Mouse (Mus musculus) limb, embryonic 14.5 days (tissue): Measurements from ENCODE around the gene Exd2. TPM values are rescaled to one million over a fixed set of nuclear protein-coding genes. Genes with fewer than 3 reads are reported as not detected.

Experiments
- ATAC-seq: fragments of 200-750 bp; cut with Nextera tagmentation; 2 replicates; pipeline ENCODE4 v1.8.0; 2017; ENCODE audit warnings: low read depth, moderate number of reproducible peaks, moderate TSS enrichment; ENCODE audit not compliant: low FRiP score
- DNase-seq: peaks from one replicate; pipeline ENCODE4 v3.0.0-alpha.2; 2015; ENCODE audit warnings: low spot score
- H3K27ac ChIP-seq: fragments of 300-500 bp; sonication (generic); replicated peaks from 2 replicates; pipeline ENCODE4 v1.5.1; 2014; ENCODE audit warnings: low read depth, mild to moderate bottlenecking, low read length, moderate library complexity, mixed read lengths
- H3K27me3 ChIP-seq: fragments of 300-500 bp; sonication (generic); 2 replicates; pipeline ENCODE4 v1.6.1; 2014; ENCODE audit warnings: low read length, mixed read lengths; ENCODE audit not compliant: control insufficient read depth, insufficient read depth
- H3K36me3 ChIP-seq: fragments of 300-500 bp; sonication (generic); 2 replicates; pipeline ENCODE4 v1.6.1; 2014; ENCODE audit warnings: mild to moderate bottlenecking, low read length, moderate library complexity, mixed read lengths; ENCODE audit not compliant: control insufficient read depth, insufficient read depth
- H3K4me1 ChIP-seq: fragments of 300-500 bp; sonication (generic); 2 replicates; pipeline ENCODE4 v1.6.1; 2014; ENCODE audit warnings: antibody characterized with exemption, low read length, mixed read lengths; ENCODE audit not compliant: control insufficient read depth, insufficient read depth
- H3K4me2 ChIP-seq: fragments of 300-500 bp; sonication (generic); replicated peaks from 2 replicates; pipeline ENCODE4 v1.6.1; 2014; ENCODE audit warnings: low read depth, mild to moderate bottlenecking, low read length, moderate library complexity; ENCODE audit not compliant: severe bottlenecking
- H3K4me3 ChIP-seq: fragments of 300-500 bp; sonication (generic); replicated peaks from 2 replicates; pipeline ENCODE4 v1.5.1; 2014; ENCODE audit warnings: low read length
- H3K9ac ChIP-seq: fragments of 300-500 bp; sonication (generic); 2 replicates; pipeline ENCODE4 v1.6.1; 2014; ENCODE audit warnings: mild to moderate bottlenecking, low read depth, low read length, moderate library complexity; ENCODE audit not compliant: severe bottlenecking
- H3K9me3 ChIP-seq: fragments of 300-500 bp; sonication (generic); 2 replicates; pipeline ENCODE4 v1.6.1; 2016; ENCODE audit warnings: low read length; ENCODE audit not compliant: control insufficient read depth
- POLR2A ChIP-seq: fragments of 200-500 bp; IDR thresholded peaks from 2 replicates; pipeline ENCODE4 v1.8.0; 2012; ENCODE audit warnings: inconsistent platforms, mild to moderate bottlenecking, moderate library complexity, borderline replicate concordance; ENCODE audit not compliant: insufficient read depth, insufficient read length; ENCODE audit errors: extremely low read depth
- WGBS: fragments of 180-500 bp; shearing (Covaris S2); extraction: QIAGEN DNeasy Blood & Tissue Kit; methylation state at CpG from one replicate; pipeline ENCODE4 v1.1.7; 2014; 5-methylcytosine and 5-hydroxymethylcytosine counted together
- polyA plus RNA-seq, 2 experiments: library from polyadenylated mRNA; depleted of rRNA in 1 of 2; stranded (reverse) in 1 of 2; unstranded in 1 of 2; fragments of >200 nt; fragmentation: Nextera tagmentation in 1 of 2; extraction: Ambion mirVana in 1 of 2; gene quantifications; 2 replicates each; pipeline versions ENCODE4 v1.2.1 to v1.2.3; 2012 to 2014

The Exd2 gene
- polyA plus RNA-seq, 2 experiments: 22.8 to 30.5 TPM

DNA sequence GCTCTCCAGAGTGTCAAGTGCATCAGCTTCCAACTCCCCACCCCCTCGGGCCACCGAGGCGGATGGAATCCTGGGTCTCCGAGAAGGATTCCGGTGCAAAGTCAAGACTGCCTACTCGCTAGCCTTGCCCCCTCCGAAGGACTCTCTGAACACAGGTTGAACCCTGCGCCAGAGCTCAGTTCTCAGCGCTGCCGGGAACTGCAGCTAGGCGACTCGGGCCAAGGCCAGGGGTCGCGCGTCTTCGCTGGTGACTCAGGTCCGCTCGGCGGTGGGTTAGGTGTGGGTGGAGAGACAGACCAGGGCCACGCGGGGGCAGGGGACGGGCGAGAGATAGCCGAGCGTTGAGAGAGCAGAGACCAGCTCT lies 55.5 kb downstream of the Exd2 start:
- ATAC-seq (peak; percentile 32), DNase-seq (no peak)
- no peaks in the 10 kb centered on the region for H3K36me3 ChIP-seq
- under 1% methylated on average over 25 of the region's 25 CpGs for WGBS
- no peak for TF ChIP-seq POLR2A
- peak overlapping the region; percentile 67 for H3K4me3 ChIP-seq
- H3K9ac ChIP-seq: peak overlapping the region; percentile 69
- no peak overlapping the region for H3K27ac ChIP-seq
- H3K27me3 ChIP-seq: peaks cover 33% of the 10 kb centered on the region
- no peaks in the 10 kb centered on the region for H3K9me3 ChIP-seq
- H3K4me1 ChIP-seq: 0 out of 2 replicates have a peak, but pooled peaks cover 3% of the 10 kb centered on the region
- H3K4me2 ChIP-seq: peak overlapping the region; percentile 94

DNA sequence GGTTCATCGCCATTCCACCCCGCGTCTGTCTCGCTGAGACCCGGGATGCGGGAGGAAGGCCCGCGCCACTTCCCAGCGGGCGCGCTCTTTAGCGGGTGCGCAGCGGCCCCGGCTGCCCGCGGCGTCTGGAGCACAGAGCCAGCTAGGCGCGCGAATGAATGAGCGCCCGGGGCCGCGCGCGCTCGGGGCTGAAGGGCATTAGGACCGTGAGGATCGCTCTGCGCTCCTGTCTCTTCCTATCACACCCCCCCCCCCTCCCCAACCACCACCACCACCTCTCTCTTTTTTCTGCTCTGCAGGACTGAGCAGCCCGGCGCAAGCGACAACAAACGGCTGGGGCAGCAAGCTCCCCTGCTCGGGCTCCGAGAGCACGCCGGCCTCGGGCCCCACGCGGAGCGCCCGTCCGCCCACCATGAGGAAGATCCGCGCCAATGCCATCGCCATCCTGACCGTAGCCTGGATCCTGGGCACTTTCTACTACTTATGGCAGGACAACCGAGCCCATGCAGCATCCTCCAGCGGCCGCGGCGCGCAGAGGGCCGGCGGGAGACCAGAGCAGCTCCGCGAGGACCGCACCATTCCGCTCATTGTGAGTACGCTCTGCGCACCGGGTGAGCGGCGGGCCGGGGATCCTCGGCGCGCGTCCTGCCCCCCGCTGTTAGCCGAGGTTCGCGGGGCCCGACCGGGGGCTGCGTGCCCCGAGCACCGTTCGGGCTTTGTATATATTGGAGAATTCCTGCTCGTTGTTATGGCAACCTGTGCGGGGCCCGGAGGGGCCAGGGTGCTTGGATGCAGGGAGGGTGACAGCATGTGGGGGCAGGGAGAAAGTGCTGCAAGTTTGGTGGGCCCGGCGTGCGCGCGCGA lies 56.1 kb downstream of the Exd2 start:
- H3K9me3 ChIP-seq: no peaks in the 10 kb centered on the region
- TF ChIP-seq POLR2A: no peak
- ATAC-seq (peak; percentile 69), DNase-seq (peak; percentile 65)
- H3K4me1 ChIP-seq: 0 out of 2 replicates have a peak, but pooled peaks cover 3% of the 10 kb centered on the region
- peak overlapping the region; percentile 67 for H3K4me3 ChIP-seq
- WGBS: under 1% methylated on average over 63 of the region's 90 CpGs
- no peak overlapping the region for H3K27ac ChIP-seq
- H3K4me2 ChIP-seq: peak overlapping the region; percentile 94
- peak overlapping the region; percentile 69 for H3K9ac ChIP-seq
- H3K27me3 ChIP-seq: peaks cover 33% of the 10 kb centered on the region
- no peaks in the 10 kb centered on the region for H3K36me3 ChIP-seq

DNA sequence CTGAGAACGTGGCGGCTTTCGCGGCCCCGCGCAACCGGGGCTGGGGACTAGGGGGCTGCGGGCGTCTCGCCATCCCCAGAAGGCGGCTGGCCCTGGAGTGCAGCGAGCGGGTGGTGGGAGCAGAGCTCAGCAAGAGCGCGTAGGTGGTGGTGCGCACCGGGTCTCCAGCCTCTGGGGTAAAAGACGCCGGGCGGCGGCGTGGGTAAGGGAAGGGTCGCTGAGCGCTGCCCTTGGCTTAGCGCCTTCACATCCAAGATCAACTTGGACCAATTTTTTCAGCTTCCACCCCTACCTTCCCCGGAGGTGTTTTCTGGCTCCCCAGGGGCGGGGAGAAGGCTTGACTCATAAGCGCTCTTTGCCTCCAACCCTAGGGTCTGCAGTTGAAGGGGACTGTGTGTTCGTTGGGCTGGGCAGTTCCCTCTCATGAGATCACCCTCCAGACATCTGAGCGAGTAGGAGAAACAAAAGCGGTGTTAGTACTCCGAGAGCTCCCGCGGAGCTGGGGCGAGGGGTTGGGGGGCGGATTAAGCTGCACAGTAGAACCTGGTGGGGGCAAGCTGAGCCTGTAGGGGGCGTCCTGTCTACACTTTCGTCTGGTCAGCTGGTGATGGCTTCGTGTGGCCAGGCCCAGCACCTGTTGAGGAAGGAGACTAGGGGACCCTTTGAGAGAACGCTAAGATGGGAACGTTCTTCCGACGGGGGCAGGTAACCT lies 56.9 kb downstream of the Exd2 start:
- WGBS: under 1% methylated on average over 33 of the region's 43 CpGs

DNA sequence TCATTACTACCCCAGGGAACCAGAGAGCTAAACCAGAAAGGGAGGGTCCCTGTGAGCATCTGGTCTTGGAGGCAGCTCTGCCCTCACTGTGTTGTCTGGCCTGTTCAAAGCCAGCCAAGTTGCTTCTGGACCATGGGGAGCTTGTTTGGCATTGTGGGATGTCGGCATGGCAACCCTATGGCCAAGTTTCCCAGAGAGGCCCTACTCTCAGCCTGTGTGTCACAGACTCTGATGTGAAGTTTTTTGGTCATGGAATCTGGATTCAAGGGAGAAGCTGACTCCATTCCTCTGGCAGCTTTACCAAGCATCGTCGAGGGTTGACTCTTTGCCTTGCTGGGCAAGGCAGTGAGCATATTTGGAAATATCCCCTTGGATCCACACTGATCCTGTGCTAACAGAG lies 59.1 kb downstream of the Exd2 start:
- H3K27ac ChIP-seq: no peak overlapping the region
- no peak overlapping the region for H3K9ac ChIP-seq
- no peak for ATAC-seq

More for the DNA sequence above, 56.9 kb downstream of the Exd2 start:
- Histone ChIP-seq H3K27ac (no peak overlapping the region), H3K9me3 (no peaks in the 10 kb centered on the region), H3K9ac (peak overlapping the region; percentile 69), H3K36me3 (no peaks in the 10 kb centered on the region), H3K4me3 (peak overlapping the region; percentile 67), H3K27me3 (peaks cover 33% of the 10 kb centered on the region), H3K4me1 (0 out of 2 replicates have a peak, but pooled peaks cover 3% of the 10 kb centered on the region), H3K4me2 (peak overlapping the region; percentile 94)
- peak; percentile 67 for DNase-seq
- no peak for TF ChIP-seq POLR2A
- 0 out of 2 replicates have a peak, but pooled peaks have one; percentile 7 for ATAC-seq

DNA sequence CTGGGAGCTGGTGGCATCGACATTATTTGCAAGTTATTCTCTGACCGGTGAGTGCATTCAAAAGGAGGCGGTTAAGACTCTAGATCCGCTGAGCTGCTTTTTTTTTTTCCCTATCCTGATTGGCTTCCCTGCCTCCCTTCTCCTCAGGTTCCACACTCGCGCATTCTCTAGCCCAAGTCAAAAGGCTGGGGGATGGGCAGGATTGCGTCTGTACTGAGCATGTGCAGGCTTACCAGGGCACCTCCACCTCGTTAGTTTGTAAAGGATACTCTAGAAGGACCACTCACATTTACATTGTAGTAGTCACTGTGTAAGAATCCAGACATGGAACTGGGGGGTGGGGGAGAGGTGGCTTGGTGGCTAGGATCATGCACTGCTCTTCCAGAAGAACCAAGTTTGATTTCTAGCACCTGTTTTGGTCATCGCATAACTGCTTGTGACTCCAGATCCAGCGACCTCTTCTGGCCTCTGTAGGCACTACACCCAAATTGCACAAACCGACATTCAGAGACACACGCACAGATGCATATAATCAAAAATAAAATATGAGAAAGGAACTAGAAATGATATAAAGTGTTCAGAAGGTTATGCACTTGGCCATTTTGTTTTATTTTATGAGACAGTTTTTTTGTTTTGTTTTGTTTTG lies 61.5 kb downstream of the Exd2 start:
- ATAC-seq: no peak
- H3K27ac ChIP-seq: no peak overlapping the region
- H3K4me1 ChIP-seq: peaks cover 6% of the 10 kb centered on the region; the same call in 1 of the 2 replicates
- H3K9me3 ChIP-seq: no peaks in the 10 kb centered on the region
- H3K9ac ChIP-seq: no peak overlapping the region
- no peaks in the 10 kb centered on the region for H3K36me3 ChIP-seq
- TF ChIP-seq POLR2A: no peak
- H3K27me3 ChIP-seq: peaks cover 10% of the 10 kb centered on the region; the same call in 1 of the 2 replicates
- WGBS: 30% methylated on average over 12 of the region's 12 CpGs
- H3K4me2 ChIP-seq: no peak overlapping the region
- H3K4me3 ChIP-seq: no peak overlapping the region
- DNase-seq: no peak

More for the DNA sequence above, 59.1 kb downstream of the Exd2 start:
- WGBS: 63% methylated on average over 3 of the region's 3 CpGs
- Histone ChIP-seq H3K36me3 (no peaks in the 10 kb centered on the region), H3K4me1 (peaks cover 9% of the 10 kb centered on the region; the same call in 1 of the 2 replicates), H3K27me3 (peaks cover 23% of the 10 kb centered on the region), H3K4me3 (no peak overlapping the region), H3K9me3 (no peaks in the 10 kb centered on the region), H3K4me2 (no peak overlapping the region)
- no peak for DNase-seq
- TF ChIP-seq POLR2A: no peak
